Comparison of ENCODE assay signal across 8 mouse cellular contexts in the genomic region with DNA sequence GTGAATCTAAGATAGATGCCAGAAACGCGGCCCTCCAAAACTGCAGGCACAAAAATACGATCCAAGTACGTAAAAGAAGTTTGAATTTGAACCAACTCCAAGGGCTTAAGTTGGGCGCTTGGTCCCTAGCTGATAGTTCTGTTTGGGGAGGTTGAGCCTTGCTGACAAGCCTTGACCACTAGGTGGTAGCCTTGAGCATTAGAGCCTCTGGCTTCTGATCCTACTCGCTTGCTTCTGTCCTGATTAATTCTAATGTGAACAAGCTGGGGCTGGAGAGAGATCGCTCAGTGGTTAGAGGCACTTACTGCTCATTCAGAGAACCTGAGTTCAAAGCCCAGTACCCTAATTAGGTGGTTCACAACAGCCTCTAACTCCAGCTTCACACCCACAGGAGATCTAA. TPM values are rescaled to one million over a fixed set of nuclear protein-coding genes. Genes with fewer than 3 reads are reported as not detected.
DNase-seq lines count a peak whose midpoint lies in the region; ATAC-seq and TF ChIP-seq lines count a peak whose summit lies in the region.

No protein-coding gene starts in this region.

- no peak overlapping the region for H3K4me2 ChIP-seq in CH12.LX (ENCODE audit: insufficient read depth, low read depth, poor library complexity, severe bottlenecking)
- no peak overlapping the region for H3K4me2 ChIP-seq in forebrain, embryonic 16.5 days (ENCODE audit: low read length)
- no peak overlapping the region for H3K4me2 ChIP-seq in limb, embryonic 11.5 days (ENCODE audit: low read depth, severe bottlenecking)
- H3K4me2 ChIP-seq in neural tube, embryonic 12.5 days (replicated peaks) = no peak overlapping the region

- no peaks in the 10 kb centered on the region for H3K36me3 ChIP-seq in CH12.LX (replicated peaks in 1 of 2; ENCODE audit: control insufficient read depth in 1 of 2, insufficient read depth in 1 of 2, low read length in 1 of 2)
- H3K36me3 ChIP-seq in forebrain, embryonic 16.5 days (ENCODE audit: control insufficient read depth, insufficient read depth) = no peaks in the 10 kb centered on the region
- no peaks in the 10 kb centered on the region for H3K36me3 ChIP-seq in limb, embryonic 11.5 days (ENCODE audit: control insufficient read depth, insufficient read depth, low read length)
- H3K36me3 ChIP-seq in neural tube, embryonic 12.5 days = no peaks in the 10 kb centered on the region

- H3K4me1 ChIP-seq in CH12.LX (ENCODE audit: control insufficient read depth in 1 of 2, insufficient read depth in 2 of 2) = peaks cover 3 to 13% of the 10 kb centered on the region in 2 experiments; a peak in 2 of 4 replicates
- H3K4me1 ChIP-seq in forebrain, embryonic 16.5 days (replicated peaks; ENCODE audit: control insufficient read depth, insufficient read depth, low read length) = 0 out of 2 replicates have a peak, but pooled peaks cover 3% of the 10 kb centered on the region
- H3K4me1 ChIP-seq in limb, embryonic 11.5 days (ENCODE audit: control insufficient read depth, insufficient read depth, low read length) = no peaks in the 10 kb centered on the region
- no peaks in the 10 kb centered on the region for H3K4me1 ChIP-seq in neural tube, embryonic 12.5 days

- no peaks in the 10 kb centered on the region for H3K27me3 ChIP-seq in CH12.LX (replicated peaks)
- no peaks in the 10 kb centered on the region for H3K27me3 ChIP-seq in forebrain, embryonic 16.5 days (replicated peaks; ENCODE audit: control insufficient read depth, insufficient read depth, low read length)
- H3K27me3 ChIP-seq in limb, embryonic 11.5 days (ENCODE audit: control insufficient read depth, insufficient read depth, low read length) = no peaks in the 10 kb centered on the region
- no peaks in the 10 kb centered on the region for H3K27me3 ChIP-seq in neural tube, embryonic 12.5 days (replicated peaks)

- no peak overlapping the region for H3K4me3 ChIP-seq in CH12.LX (replicated peaks in 1 of 3; ENCODE audit: low read depth in 2 of 3, low read length in 2 of 3, poor library complexity in 1 of 3)
- H3K4me3 ChIP-seq in forebrain, embryonic 16.5 days (replicated peaks; ENCODE audit: low read length) = no peak overlapping the region
- no peak overlapping the region for H3K4me3 ChIP-seq in limb, embryonic 11.5 days (ENCODE audit: low read depth, low read length)
- H3K4me3 ChIP-seq in neural tube, embryonic 12.5 days = no peak overlapping the region

- ATAC-seq in forebrain, embryonic 16.5 days = 0 out of 2 replicates have a peak, but pooled peaks have one; percentile 28
- ATAC-seq in limb, embryonic 11.5 days (ENCODE audit: insufficient number of reproducible peaks, low FRiP score, low TSS enrichment, low read depth) = no peak
- peak; percentile 70; the same call in 1 of the 2 replicates for ATAC-seq in neural tube, embryonic 12.5 days (ENCODE audit: low FRiP score, low read depth)

- TF ChIP-seq EP300 in CH12.LX (IDR thresholded peaks at IDR 0.05; ENCODE audit: low read length) = no peak

- in situ Hi-C loops in CH12.LX (cut with MboI; ENCODE audit: low pct_ligation_motif_present, low pct_unique_long_range_greater_than_20kb, low sequenced_read_pairs) = loop anchor here (10.0 to 25.0 kb wide), 2 partner anchors 274 to 381 kb away; no protein-coding TSS in a partner anchor

- peak; percentile 86 to 92 for TF ChIP-seq CTCF in CH12.LX (conservative IDR thresholded peaks at IDR 0.05 in 1 of 2, IDR thresholded peaks at IDR 0.05 in 1 of 2; ENCODE audit: low read depth in 2 of 2, low read length in 2 of 2)

- no peaks in the 10 kb centered on the region for H3K9me3 ChIP-seq in CH12.LX (replicated peaks; ENCODE audit: low read length)
- H3K9me3 ChIP-seq in forebrain, embryonic 16.5 days (ENCODE audit: control insufficient read depth, low read length) = no peaks in the 10 kb centered on the region
- no peaks in the 10 kb centered on the region for H3K9me3 ChIP-seq in limb, embryonic 11.5 days (ENCODE audit: control insufficient read depth, low read length)
- H3K9me3 ChIP-seq in neural tube, embryonic 12.5 days = no peaks in the 10 kb centered on the region

- no peaks in the 10 kb centered on the region for H3K79me2 ChIP-seq in CH12.LX (replicated peaks; ENCODE audit: control insufficient read depth, extremely low read depth, insufficient read depth, poor library complexity, severe bottlenecking)

- DNase-seq in 3T3-L1 (ENCODE audit: low read depth, low spot score) (peak; percentile 75), CH12.LX (ENCODE audit: extremely low read depth) (peak; percentile 87)
- peak; percentile 16 for DNase-seq in c-Kit-positive CD71-positive TER-119-positive erythroid progenitor cells, embryonic 14.5 days (ENCODE audit: low spot score)
- DNase-seq in kidney, adult 8-10 months = peak; percentile 34 to 60
- peak; percentile 79 for DNase-seq in limb, embryonic 11.5 days (ENCODE audit: low spot score)
- peak; percentile 56 to 57 for DNase-seq in thymus, postnatal 36 days

- H3K9ac ChIP-seq in CH12.LX (ENCODE audit: insufficient read depth, low read depth) = no peak overlapping the region
- no peak overlapping the region for H3K9ac ChIP-seq in forebrain, embryonic 16.5 days (replicated peaks; ENCODE audit: low read depth, low read length)
- H3K9ac ChIP-seq in limb, embryonic 11.5 days (ENCODE audit: low read length) = no peak overlapping the region
- H3K9ac ChIP-seq in neural tube, embryonic 12.5 days = no peak overlapping the region

- peak; percentile 82 for TF ChIP-seq RAD21 in CH12.LX (IDR thresholded peaks at IDR 0.05; ENCODE audit: low read depth, low read length)

- no peak for TF ChIP-seq POLR2A in CH12.LX (IDR thresholded peaks at IDR 0.05; ENCODE audit: low read depth, low read length)

- WGBS in forebrain, embryonic 16.5 days = 23% methylated on average over 7 of the region's 7 CpGs
- 24% methylated on average over 7 of the region's 7 CpGs for WGBS in limb, embryonic 11.5 days
- WGBS in neural tube, embryonic 12.5 days = 23% methylated on average over 7 of the region's 7 CpGs

- dilution Hi-C loops in CH12.LX (cut with MboI; ENCODE audit: extremely low pct_ligation_motif_present, extremely low pct_unique_long_range_greater_than_20kb, low sequenced_read_pairs) = no loop called here

- no peak overlapping the region for H3K27ac ChIP-seq in CH12.LX (ENCODE audit: insufficient read depth, low read depth)
- no peak overlapping the region for H3K27ac ChIP-seq in forebrain, embryonic 16.5 days (ENCODE audit: low read length)
- H3K27ac ChIP-seq in limb, embryonic 11.5 days (replicated peaks; ENCODE audit: low read depth, low read length) = no peak overlapping the region
- H3K27ac ChIP-seq in neural tube, embryonic 12.5 days = no peak overlapping the region

TF ChIP-seq in CH12.LX, 34 proteins besides CTCF, POLR2A, EP300 and RAD21:
- TF ChIP-seq MYC (IDR thresholded peaks at IDR 0.05; ENCODE audit: low read depth, low read length) = 0 out of 2 replicates have a peak, but pooled peaks have one; percentile 50
- TF ChIP-seq USF2 (conservative IDR thresholded peaks at IDR 0.05; ENCODE audit: low read depth, low read length) = no peak
- TF ChIP-seq MEF2A (IDR thresholded peaks at IDR 0.05; ENCODE audit: borderline replicate concordance, low read depth, low read length) = peak; percentile 26; the same call in 1 of the 2 replicates
- peak; percentile 55; the same call in 1 of the 2 replicates for TF ChIP-seq NELFE (IDR thresholded peaks at IDR 0.05; ENCODE audit: low read depth, low read length)
- no peak for TF ChIP-seq PAX5 (IDR thresholded peaks at IDR 0.05; ENCODE audit: low read length)
- no peak for TF ChIP-seq CHD2 (IDR thresholded peaks at IDR 0.05; ENCODE audit: low read length)
- no peak for TF ChIP-seq NRF1 (IDR thresholded peaks at IDR 0.05; ENCODE audit: low read depth, low read length)
- TF ChIP-seq SIN3A (IDR thresholded peaks at IDR 0.05; ENCODE audit: low read length) = no peak
- TF ChIP-seq SMC3 (IDR thresholded peaks at IDR 0.05; ENCODE audit: low read depth, low read length) = peak; percentile 91
- no peak for TF ChIP-seq E2F4 (IDR thresholded peaks at IDR 0.05; ENCODE audit: insufficient replicate concordance, low read depth, low read length)
- no peak for TF ChIP-seq MAX (IDR thresholded peaks at IDR 0.05; ENCODE audit: low read length)
- TF ChIP-seq RCOR1 (conservative IDR thresholded peaks at IDR 0.05; ENCODE audit: low read depth, low read length) = no peak
- peak; percentile 61 for TF ChIP-seq ZC3H11A (IDR thresholded peaks at IDR 0.05; ENCODE audit: low read depth, low read length)
- no peak for TF ChIP-seq ZKSCAN1 (IDR thresholded peaks at IDR 0.05; ENCODE audit: borderline replicate concordance, low read depth, low read length)
- TF ChIP-seq KAT2A (IDR thresholded peaks at IDR 0.05; ENCODE audit: insufficient replicate concordance, low read length) = no peak
TF ChIP-seq in CH12.LX: peak in this region for 5.

RNA-seq across cellular contexts. Expression of gene Dynlrb2, which starts 23.9 kb away (rescaled TPM):
- 0.34 TPM in 1 of 2 replicates, not detected in the other for total RNA-seq in CH12.LX (2012; rRNA removed)
- total RNA-seq in CH12.LX (2014; rRNA removed) = not detected in 2 replicates
- 0.49 TPM in 1 of 2 replicates, not detected in the other for polyA plus RNA-seq in CH12.LX (2012; ENCODE audit: insufficient read length, low read depth)
- polyA plus RNA-seq in forebrain, embryonic 16.5 days (2015; fragmentation: Nextera tagmentation; extraction: Ambion mirVana) = 5.9 and 7.1 TPM in 2 replicates
- not detected in 2 replicates for polyA plus RNA-seq in limb, embryonic 11.5 days (2014; fragmentation: Nextera tagmentation; extraction: Ambion mirVana)
- 1.3 and 1.4 TPM in 2 replicates for polyA plus RNA-seq in neural tube, embryonic 12.5 days (2016; fragmentation: Nextera tagmentation; extraction: Ambion mirVana)

Comparison
In these comparisons a context has a peak if more than half of its experiments do, and no peak if none do; other contexts are left out.
1. DNase-seq: peak in every context shown above with its lines; median percentile 87 in CH12.LX; 79 in limb, embryonic 11.5 days; 75 in 3T3-L1; 56 in thymus, postnatal 36 days; 47 in kidney, adult 8-10 months; 16 in c-Kit-positive CD71-positive TER-119-positive erythroid progenitor cells, embryonic 14.5 days.